Mouse (Mus musculus) cerebellum, postnatal 14 days (tissue): ENCODE results near the gene Xdh.

Experiments used
- DNase-seq, 2 experiments: peaks; one replicate each; pipeline ENCODE4 v3.0.0; 2021; ENCODE audit warnings: mixed read lengths in 2 of 2

Xdh gene

GRCm38 (mm10) chr17:73950062-73950735 is at the start of gene Xdh:
Gene Xdh (minus strand): TSS chr17:73950196.
- no peak for DNase-seq

GRCm38 (mm10) chr17:73995907-73996645 is 46.1 kb upstream of the Xdh start:
- no peak for DNase-seq

GRCm38 (mm10) chr17:73991264-73991663 is 41.3 kb upstream of the Xdh start:
- DNase-seq: no peak

- DNase-seq: no peak
Observed at GRCm38 (mm10) chr17:73986571-73986970, 36.6 kb upstream of the Xdh start.

GRCm38 (mm10) chr17:73985936-73986335 is 35.9 kb upstream of the Xdh start:
- no peak for DNase-seq

- no peak for DNase-seq
Observed at GRCm38 (mm10) chr17:73984508-73984907, 34.5 kb upstream of the Xdh start.

- DNase-seq: no peak
Observed at GRCm38 (mm10) chr17:73982871-73983270, 32.9 kb upstream of the Xdh start.

- DNase-seq: no peak
Observed at GRCm38 (mm10) chr17:73976066-73976465, 26.1 kb upstream of the Xdh start.

GRCm38 (mm10) chr17:73972648-73973047 is 22.7 kb upstream of the Xdh start:
- DNase-seq: no peak

- no peak for DNase-seq
Observed at GRCm38 (mm10) chr17:73971291-73971690, 21.3 kb upstream of the Xdh start.

- DNase-seq: peak; percentile 28 to 45
Observed at GRCm38 (mm10) chr17:73970361-73971027, 20.5 kb upstream of the Xdh start.

- no peak for DNase-seq
Observed at GRCm38 (mm10) chr17:73964856-73965255, 14.9 kb upstream of the Xdh start.

GRCm38 (mm10) chr17:73962628-73963043 is 12.6 kb upstream of the Xdh start:
- no peak for DNase-seq

GRCm38 (mm10) chr17:73961801-73962403 is 11.9 kb upstream of the Xdh start:
- no peak for DNase-seq

GRCm38 (mm10) chr17:73960745-73961144 is 10.7 kb upstream of the Xdh start:
- no peak for DNase-seq

GRCm38 (mm10) chr17:73952103-73952521 is 2.1 kb upstream of the Xdh start:
- DNase-seq: no peak

GRCm38 (mm10) chr17:73950970-73951369 is 974 bp upstream of the Xdh start:
- DNase-seq: no peak

- DNase-seq: no peak
Observed at GRCm38 (mm10) chr17:73949498-73949897, 498 bp downstream of the Xdh start.

GRCm38 (mm10) chr17:73948801-73949200 is 1.2 kb downstream of the Xdh start:
- no peak for DNase-seq

- no peak for DNase-seq
Observed at GRCm38 (mm10) chr17:73948039-73948438, 2.0 kb downstream of the Xdh start.

GRCm38 (mm10) chr17:73946856-73947255 is 3.1 kb downstream of the Xdh start:
- DNase-seq: no peak

- DNase-seq: no peak
Observed at GRCm38 (mm10) chr17:73944661-73945060, 5.3 kb downstream of the Xdh start.

GRCm38 (mm10) chr17:73942268-73942962 is 7.6 kb downstream of the Xdh start:
- DNase-seq: no peak
